Mouse (Mus musculus): Measurements from ENCODE around the gene Tlr6. TPM values are rescaled to one million over a fixed set of nuclear protein-coding genes. Genes with fewer than 3 reads are reported as not detected.

Gene Tlr6
- polyA plus RNA-seq, 1 experiment from 2014 or later = 0.66 TPM

DNA sequence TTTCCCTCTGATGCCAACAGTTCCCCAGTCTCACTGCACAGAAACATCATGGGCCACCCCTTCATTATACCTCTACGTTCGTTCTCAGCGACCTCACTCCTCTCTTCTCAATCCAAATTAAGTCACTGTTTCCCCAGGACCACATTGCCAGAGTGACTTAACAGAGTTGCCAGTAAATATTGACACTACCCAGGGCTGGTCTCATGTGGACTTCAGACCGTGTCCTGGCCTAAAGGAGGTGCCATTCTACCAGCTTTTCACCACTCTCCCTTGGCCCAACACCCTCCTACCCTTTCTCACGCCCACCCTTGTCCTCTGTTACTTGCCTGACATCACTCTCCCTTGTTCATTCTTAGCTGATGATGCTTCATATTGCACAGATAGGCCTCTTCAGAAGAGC lies 3.4 kb upstream of the Tlr6 start:
- H3K4me3 ChIP-seq (ENCODE audit: low read depth, low read length) = no peak overlapping the region
- H3K9ac ChIP-seq = no peak overlapping the region
- WGBS = 75% methylated on average over 5 of the region's 5 CpGs
- H3K4me2 ChIP-seq = no peak overlapping the region
- H3K27ac ChIP-seq (ENCODE audit: low read depth) = no peak overlapping the region
- H3K9me3 ChIP-seq (ENCODE audit: low read depth, low read length) = no peaks in the 10 kb centered on the region
- DNase-seq (no peak), ATAC-seq (ENCODE audit: insufficient read depth) (no peak)
- no peaks in the 10 kb centered on the region for H3K27me3 ChIP-seq (ENCODE audit: insufficient read depth, low read length)
- H3K4me1 ChIP-seq (ENCODE audit: insufficient read depth) = no peaks in the 10 kb centered on the region
- TF ChIP-seq CTCF (IDR thresholded peaks at IDR 0.05; ENCODE audit: low read depth) = no peak
- H3K36me3 ChIP-seq (ENCODE audit: insufficient read depth) = no peaks in the 10 kb centered on the region

DNA sequence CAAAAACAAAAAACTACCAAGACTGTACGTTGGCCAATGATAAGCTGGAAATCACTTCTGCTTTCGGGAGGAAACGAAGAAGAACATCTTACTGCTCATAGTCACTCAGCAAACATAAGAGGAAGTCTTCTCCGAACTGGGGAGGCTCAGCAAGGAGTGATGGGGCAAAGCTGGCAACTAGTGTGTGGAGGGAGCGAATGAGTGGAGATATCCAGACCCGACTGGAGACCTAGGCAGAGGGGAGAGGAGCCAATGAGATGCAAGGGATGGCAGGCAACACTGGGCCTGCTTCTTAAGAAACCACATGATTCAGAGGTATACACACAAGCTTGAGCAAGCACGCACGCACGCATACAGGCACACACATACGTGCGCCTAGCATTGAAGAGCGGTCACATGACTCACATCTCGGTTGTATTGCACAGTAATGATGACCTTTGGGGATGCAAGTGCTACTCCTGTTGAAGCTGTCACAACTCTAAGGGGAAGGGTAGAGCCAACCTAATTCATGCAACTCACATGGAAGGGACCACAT lies 1.0 kb upstream of the Tlr6 start:
- no peaks in the 10 kb centered on the region for H3K36me3 ChIP-seq (ENCODE audit: insufficient read depth)
- H3K9me3 ChIP-seq (ENCODE audit: low read depth, low read length) = no peaks in the 10 kb centered on the region
- no peak for ATAC-seq (ENCODE audit: insufficient read depth)
- no peaks in the 10 kb centered on the region for H3K4me1 ChIP-seq (ENCODE audit: insufficient read depth)
- no peak overlapping the region for H3K9ac ChIP-seq
- DNase-seq = no peak
- no peak overlapping the region for H3K4me2 ChIP-seq
- H3K27me3 ChIP-seq (ENCODE audit: insufficient read depth, low read length) = no peaks in the 10 kb centered on the region
- no peak overlapping the region for H3K4me3 ChIP-seq (ENCODE audit: low read depth, low read length)
- WGBS = 84% methylated on average over 13 of the region's 13 CpGs
- no peak for TF ChIP-seq CTCF (IDR thresholded peaks at IDR 0.05; ENCODE audit: low read depth)
- H3K27ac ChIP-seq (ENCODE audit: low read depth) = no peak overlapping the region

DNA sequence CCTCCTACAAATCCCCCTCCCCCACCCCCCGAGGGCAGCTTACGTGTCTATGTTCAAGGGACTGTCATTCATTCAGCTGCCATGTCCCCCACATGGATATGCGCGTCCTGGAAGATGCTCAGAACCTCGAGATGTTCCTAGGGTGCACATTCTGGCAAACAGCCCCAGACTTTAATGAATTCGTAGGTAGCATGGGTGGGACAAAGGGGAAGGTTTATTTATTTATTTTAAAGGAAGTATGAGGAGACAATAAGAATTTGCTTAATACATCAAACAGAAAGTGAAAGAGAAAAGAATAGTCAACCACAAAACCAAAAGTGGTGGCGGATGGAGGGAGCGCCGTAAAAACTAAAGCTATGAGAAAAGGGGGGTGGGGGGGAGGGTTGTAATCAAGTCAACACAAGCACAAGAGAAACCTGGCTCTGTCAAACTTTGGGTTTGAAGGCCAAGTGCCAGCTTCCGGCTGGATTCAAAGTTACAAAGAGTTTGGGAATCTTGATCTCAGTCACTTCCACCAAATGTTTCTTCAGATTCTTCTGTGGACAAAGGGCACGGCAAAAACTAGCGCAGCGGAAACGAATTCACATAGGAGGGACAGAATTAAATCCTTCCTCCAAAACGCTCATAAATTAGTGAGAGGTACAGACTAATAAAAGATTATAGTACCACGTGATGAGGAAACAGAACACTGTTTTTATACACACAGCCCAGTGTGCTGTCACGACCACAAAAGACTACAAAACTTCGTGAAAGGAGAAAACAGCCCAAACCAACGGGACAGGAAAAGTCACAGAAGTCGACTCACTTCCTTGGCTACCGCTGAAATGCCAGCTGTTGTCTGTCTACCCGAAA lies 680 bp downstream of the Tlr6 start:
- no peak overlapping the region for H3K4me3 ChIP-seq (ENCODE audit: low read depth, low read length)
- TF ChIP-seq CTCF (IDR thresholded peaks at IDR 0.05; ENCODE audit: low read depth) = no peak
- H3K4me1 ChIP-seq (ENCODE audit: insufficient read depth) = no peaks in the 10 kb centered on the region
- no peak overlapping the region for H3K9ac ChIP-seq
- H3K36me3 ChIP-seq (ENCODE audit: insufficient read depth) = no peaks in the 10 kb centered on the region
- ATAC-seq (ENCODE audit: insufficient read depth) (no peak), DNase-seq (no peak)
- no peak overlapping the region for H3K4me2 ChIP-seq
- no peaks in the 10 kb centered on the region for H3K9me3 ChIP-seq (ENCODE audit: low read depth, low read length)
- H3K27me3 ChIP-seq (ENCODE audit: insufficient read depth, low read length) = no peaks in the 10 kb centered on the region
- 79% methylated on average over 22 of the region's 22 CpGs for WGBS
- no peak overlapping the region for H3K27ac ChIP-seq (ENCODE audit: low read depth)

DNA sequence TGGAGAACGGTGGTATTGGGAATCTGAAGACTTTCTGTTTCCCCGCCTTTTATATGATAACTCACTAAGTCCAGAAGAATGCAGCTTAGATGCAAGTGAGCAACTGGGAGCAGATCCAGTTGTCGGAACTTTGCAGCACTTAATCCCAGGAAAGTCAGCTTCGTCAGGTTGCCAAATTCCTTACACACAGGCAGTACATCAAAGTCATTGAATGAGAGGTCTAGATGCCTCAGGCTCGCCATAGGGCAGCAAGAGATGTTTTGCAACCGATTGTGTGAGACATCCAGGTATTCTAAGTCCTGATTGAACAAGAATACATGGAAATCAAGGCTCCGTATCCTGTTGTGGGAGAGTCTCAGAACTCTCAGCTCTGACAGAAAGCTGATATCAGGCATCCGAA lies 5.0 kb downstream of the Tlr6 start:
- Histone ChIP-seq H3K4me3 (ENCODE audit: low read depth, low read length) (no peak overlapping the region), H3K36me3 (ENCODE audit: insufficient read depth) (no peaks in the 10 kb centered on the region), H3K9ac (no peak overlapping the region), H3K4me1 (ENCODE audit: insufficient read depth) (no peaks in the 10 kb centered on the region), H3K27me3 (ENCODE audit: insufficient read depth, low read length) (no peaks in the 10 kb centered on the region), H3K4me2 (no peak overlapping the region), H3K9me3 (ENCODE audit: low read depth, low read length) (no peaks in the 10 kb centered on the region), H3K27ac (ENCODE audit: low read depth) (no peak overlapping the region)
- WGBS = 64% methylated on average over 8 of the region's 8 CpGs
- ATAC-seq (ENCODE audit: insufficient read depth) (no peak), DNase-seq (no peak)
- no peak for TF ChIP-seq CTCF (IDR thresholded peaks at IDR 0.05; ENCODE audit: low read depth)

DNA sequence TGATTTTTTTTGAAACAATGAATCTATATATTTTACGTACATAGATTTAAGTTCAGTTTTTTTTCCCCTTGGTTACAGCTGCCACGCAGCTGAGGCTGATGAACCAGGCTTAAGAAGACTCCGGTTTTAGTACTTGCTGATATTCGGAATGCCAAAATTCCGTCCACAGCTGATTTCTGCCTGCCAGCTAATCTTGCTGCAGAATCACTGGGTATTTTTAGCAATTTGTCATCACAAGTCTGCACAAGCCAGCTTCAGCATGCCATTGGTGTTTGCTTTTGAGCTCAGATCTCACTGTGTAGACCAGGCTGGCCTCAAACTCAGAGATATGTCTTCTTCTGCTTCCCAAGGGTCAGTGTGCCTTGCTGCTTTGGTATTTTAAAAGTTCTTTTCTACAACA lies 8.4 kb downstream of the Tlr6 start:
- Histone ChIP-seq H3K4me2 (no peak overlapping the region), H3K27me3 (ENCODE audit: insufficient read depth, low read length) (no peaks in the 10 kb centered on the region), H3K27ac (ENCODE audit: low read depth) (no peak overlapping the region), H3K36me3 (ENCODE audit: insufficient read depth) (no peaks in the 10 kb centered on the region), H3K9me3 (ENCODE audit: low read depth, low read length) (no peaks in the 10 kb centered on the region), H3K4me3 (ENCODE audit: low read depth, low read length) (no peak overlapping the region), H3K9ac (no peak overlapping the region), H3K4me1 (ENCODE audit: insufficient read depth) (no peaks in the 10 kb centered on the region)
- no peak for DNase-seq
- no peak for ATAC-seq (ENCODE audit: insufficient read depth)
- WGBS = 63% methylated on average over 5 of the region's 5 CpGs
- TF ChIP-seq CTCF (IDR thresholded peaks at IDR 0.05; ENCODE audit: low read depth) = no peak

DNA sequence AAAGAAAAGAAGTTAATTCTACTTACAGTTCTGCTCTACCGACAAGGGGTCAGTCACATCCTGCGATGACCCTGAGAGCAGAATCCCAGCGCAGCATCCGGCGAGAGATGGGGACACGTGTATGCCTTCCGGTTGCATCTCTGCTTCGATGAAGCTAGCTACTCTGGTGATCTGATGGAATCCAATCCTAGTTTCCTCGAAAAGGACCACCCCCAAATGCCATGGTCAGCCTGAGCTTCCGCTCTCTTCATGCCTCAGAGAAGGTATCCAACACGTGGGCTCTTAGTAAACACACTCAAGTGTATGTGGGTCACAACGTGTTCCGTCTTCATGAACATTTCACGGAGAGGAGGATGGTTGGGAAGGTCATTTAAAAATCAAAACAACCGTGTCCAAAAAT lies 27.1 kb downstream of the Tlr6 start:
- H3K4me2 ChIP-seq = no peak overlapping the region
- no peaks in the 10 kb centered on the region for H3K36me3 ChIP-seq (ENCODE audit: insufficient read depth)
- no peak overlapping the region for H3K27ac ChIP-seq (ENCODE audit: low read depth)
- H3K9ac ChIP-seq = no peak overlapping the region
- no peak for TF ChIP-seq CTCF (IDR thresholded peaks at IDR 0.05; ENCODE audit: low read depth)
- ATAC-seq (ENCODE audit: insufficient read depth) = no peak
- no peak overlapping the region for H3K4me3 ChIP-seq (ENCODE audit: low read depth, low read length)
- WGBS = 81% methylated on average over 15 of the region's 15 CpGs
- no peaks in the 10 kb centered on the region for H3K9me3 ChIP-seq (ENCODE audit: low read depth, low read length)
- no peaks in the 10 kb centered on the region for H3K4me1 ChIP-seq (ENCODE audit: insufficient read depth)
- no peak for DNase-seq
- no peaks in the 10 kb centered on the region for H3K27me3 ChIP-seq (ENCODE audit: insufficient read depth, low read length)

DNA sequence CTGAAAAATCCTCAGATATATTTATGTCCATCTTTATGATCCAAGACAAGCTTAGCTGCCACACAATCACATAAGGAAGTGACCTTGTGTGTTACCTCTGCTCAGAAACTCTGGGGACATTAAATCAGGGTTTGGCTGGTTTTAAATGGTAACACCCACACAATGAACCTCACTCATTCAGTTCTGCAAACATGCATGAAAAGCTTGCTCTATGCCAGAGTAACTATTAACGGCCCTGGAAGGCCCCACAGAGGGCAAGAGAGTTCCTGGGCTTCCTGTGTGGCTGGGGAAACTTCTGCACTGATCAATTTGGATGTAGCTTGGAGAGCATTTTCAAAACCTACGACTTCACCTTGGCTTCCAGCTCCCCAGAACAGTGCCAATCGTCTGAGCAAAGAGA lies 27.7 kb downstream of the Tlr6 start:
- DNase-seq (no peak), ATAC-seq (ENCODE audit: insufficient read depth) (no peak)
- Histone ChIP-seq H3K27me3 (ENCODE audit: insufficient read depth, low read length) (no peaks in the 10 kb centered on the region), H3K9ac (no peak overlapping the region), H3K36me3 (ENCODE audit: insufficient read depth) (no peaks in the 10 kb centered on the region), H3K27ac (ENCODE audit: low read depth) (no peak overlapping the region), H3K4me2 (no peak overlapping the region), H3K4me1 (ENCODE audit: insufficient read depth) (no peaks in the 10 kb centered on the region), H3K4me3 (ENCODE audit: low read depth, low read length) (no peak overlapping the region), H3K9me3 (ENCODE audit: low read depth, low read length) (no peaks in the 10 kb centered on the region)
- WGBS = 51% methylated on average over 3 of the region's 3 CpGs
- no peak for TF ChIP-seq CTCF (IDR thresholded peaks at IDR 0.05; ENCODE audit: low read depth)

Data from lung, embryonic 14.5 days (tissue).